Mouse (Mus musculus) limb, embryonic 13.5 days (tissue): ENCODE results near the gene Vmn1r148. TPM values are rescaled to one million over a fixed set of nuclear protein-coding genes. Genes with fewer than 3 reads are reported as not detected.
"Not testable (repeated sequence)": the region's sequence is repeated elsewhere in the genome, so short reads cannot be mapped to it uniquely, and the experiment has no call there.

Experiments used
- ATAC-seq: fragments of 200-750 bp; cut with Nextera tagmentation; 2 replicates; pipeline ENCODE4 v1.8.0; 2017; ENCODE audit warnings: low read depth, moderate number of reproducible peaks, moderate TSS enrichment; ENCODE audit not compliant: low FRiP score
- H3K27ac ChIP-seq: fragments of 300-500 bp; sonication (generic); 2 replicates; pipeline ENCODE4 v1.5.1; 2015; ENCODE audit warnings: inconsistent platforms, mild to moderate bottlenecking, moderate library complexity
- H3K27me3 ChIP-seq: fragments of 300-500 bp; sonication (generic); 2 replicates; pipeline ENCODE4 v1.6.1; 2015; ENCODE audit warnings: mild to moderate bottlenecking, inconsistent platforms
- H3K36me3 ChIP-seq: fragments of 300-500 bp; sonication (generic); 2 replicates; pipeline ENCODE4 v1.6.1; 2015; ENCODE audit warnings: inconsistent platforms, mild to moderate bottlenecking, moderate library complexity
- H3K4me1 ChIP-seq: fragments of 300-500 bp; sonication (generic); 2 replicates; pipeline ENCODE4 v1.6.1; 2015; ENCODE audit warnings: inconsistent platforms
- H3K4me2 ChIP-seq: fragments of 300-500 bp; sonication (generic); replicated peaks from 2 replicates; pipeline ENCODE4 v1.6.1; 2015; ENCODE audit warnings: inconsistent platforms, mild to moderate bottlenecking, moderate library complexity
- H3K4me3 ChIP-seq: fragments of 300-500 bp; sonication (generic); 2 replicates; pipeline ENCODE4 v1.5.1; 2015; ENCODE audit warnings: moderate library complexity, mild to moderate bottlenecking, inconsistent platforms
- H3K9ac ChIP-seq: fragments of 300-500 bp; sonication (generic); 2 replicates; pipeline ENCODE4 v1.6.1; 2015; ENCODE audit warnings: mild to moderate bottlenecking, inconsistent platforms
- H3K9me3 ChIP-seq: fragments of 300-500 bp; sonication (generic); 2 replicates; pipeline ENCODE4 v1.6.1; 2016; ENCODE audit warnings: inconsistent platforms
- WGBS: fragments of 180-500 bp; shearing (Covaris S2); methylation state at CpG from one replicate; pipeline ENCODE4 v1.1.7; 2015; 5-methylcytosine and 5-hydroxymethylcytosine counted together
- polyA plus RNA-seq: library from polyadenylated mRNA; unstranded; fragments of >200 nt; fragmentation: Nextera tagmentation; extraction: Ambion mirVana; gene quantifications from 2 replicates; pipeline ENCODE4 v1.2.1, GENCODE M21; 2015

The Vmn1r148 gene
- polyA plus RNA-seq, result not detected in 2 replicates

DNA sequence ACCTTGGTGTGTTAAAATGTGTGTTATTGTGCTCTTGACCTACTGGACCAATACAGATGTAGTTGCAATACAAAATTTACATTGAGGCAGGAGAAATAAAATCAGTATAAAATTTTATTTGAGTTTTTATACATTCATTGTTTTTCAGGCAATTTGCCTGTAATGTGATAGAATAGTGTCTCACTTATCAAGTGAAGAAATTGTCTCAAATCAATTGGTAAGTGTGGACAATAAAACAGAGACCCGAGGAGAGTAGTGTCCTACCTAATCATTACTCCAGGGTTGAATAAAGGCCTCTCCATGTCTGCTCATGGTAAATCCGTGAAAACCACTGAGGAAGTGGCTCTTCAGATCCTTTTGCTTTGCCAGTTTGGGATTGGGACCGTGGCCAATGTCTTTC is at the start of gene Vmn1r148:
Vmn1r148 (plus strand) TSS at position 301 of the 400 bp plus-strand sequence.
- not testable (repeated sequence) for H3K9ac ChIP-seq, H3K4me1 ChIP-seq, H3K4me3 ChIP-seq, H3K27ac ChIP-seq, H3K27me3 ChIP-seq, H3K4me2 ChIP-seq, H3K36me3 ChIP-seq, H3K9me3 ChIP-seq, ATAC-seq
- WGBS, result no CpG with 5 or more reads among the region's 3 CpGs

DNA sequence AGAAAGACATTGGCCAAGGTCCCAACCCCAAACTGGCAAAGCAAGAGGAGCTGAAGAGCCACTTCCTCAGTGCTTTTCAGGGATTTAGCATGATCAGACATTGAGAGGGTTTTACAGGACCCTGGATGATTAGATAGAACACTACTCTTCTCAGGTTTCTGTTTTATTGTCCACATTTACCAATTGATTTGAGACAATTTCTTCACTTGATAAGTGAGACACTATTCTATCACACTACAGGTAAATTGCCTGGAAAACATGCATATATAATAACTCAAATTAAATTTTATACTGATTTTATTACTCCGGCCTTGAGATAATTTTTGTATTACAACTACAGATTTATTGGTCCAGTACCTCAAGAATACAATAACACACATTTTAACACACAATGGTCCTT is 42.4 kb upstream of the Vmn1r148 start, which contains the start of gene Gm8660:
Gm8660 (minus strand) TSS at position 101 of the 400 bp plus-strand sequence.
- H3K27ac ChIP-seq, H3K4me2 ChIP-seq, H3K27me3 ChIP-seq, H3K4me3 ChIP-seq, H3K36me3 ChIP-seq, H3K9ac ChIP-seq, H3K4me1 ChIP-seq, H3K9me3 ChIP-seq, ATAC-seq: not testable (repeated sequence)
- WGBS, result no CpG with 5 or more reads among the region's 1 CpGs

DNA sequence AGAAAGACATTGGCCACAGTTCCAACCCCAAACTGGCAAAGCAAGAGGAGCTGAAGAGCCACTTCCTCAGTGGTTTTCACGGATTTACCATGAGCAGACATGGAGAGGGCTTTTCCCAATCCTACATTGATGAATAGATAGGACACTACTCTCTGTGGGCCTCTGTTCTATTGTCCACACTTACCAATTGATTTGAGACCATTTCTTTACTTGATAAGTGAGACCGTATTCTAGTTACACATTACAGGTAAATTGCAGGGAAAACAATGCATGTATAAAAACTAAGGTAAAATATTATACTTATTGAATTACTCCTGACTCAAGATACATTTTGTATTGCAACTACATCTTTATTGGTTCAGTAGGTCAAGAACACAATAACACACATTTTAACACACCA is 24.7 kb downstream of the Vmn1r148 start, which contains the start of gene Vmn1r149:
Vmn1r149 (minus strand) TSS at position 101 of the 400 bp plus-strand sequence.
- H3K27me3 ChIP-seq, H3K27ac ChIP-seq, H3K4me3 ChIP-seq, H3K9ac ChIP-seq, ATAC-seq, H3K36me3 ChIP-seq, H3K4me1 ChIP-seq, H3K4me2 ChIP-seq, H3K9me3 ChIP-seq: not testable (repeated sequence)
- WGBS, result no CpG with 5 or more reads among the region's 2 CpGs

DNA sequence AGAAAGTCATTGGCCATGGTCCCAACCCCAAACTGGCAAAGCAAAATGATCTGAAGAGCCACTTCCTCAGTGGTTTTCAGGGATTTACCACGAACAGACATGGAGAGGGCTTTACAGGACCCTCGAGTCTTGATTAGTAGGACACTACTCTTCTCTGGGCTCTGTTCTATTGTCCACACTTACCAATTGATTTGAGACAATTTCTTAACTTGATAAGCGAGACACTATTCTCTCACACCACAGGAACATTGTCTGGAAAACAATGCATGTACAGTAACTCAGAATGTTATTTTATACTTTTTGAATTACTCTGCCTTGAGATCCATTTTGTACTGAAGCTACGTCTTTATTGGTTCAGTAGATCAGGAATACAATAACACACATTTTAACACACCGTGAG is 50.6 kb downstream of the Vmn1r148 start, which contains the start of gene Gm10665:
Gm10665 (minus strand) TSS at position 101 of the 400 bp plus-strand sequence.
- no CpG with 5 or more reads among the region's 5 CpGs for WGBS
- H3K4me2 ChIP-seq, H3K36me3 ChIP-seq, H3K27ac ChIP-seq, H3K27me3 ChIP-seq, H3K4me3 ChIP-seq, H3K9me3 ChIP-seq, ATAC-seq, H3K4me1 ChIP-seq, H3K9ac ChIP-seq: not testable (repeated sequence)

Other genes with a start within 250 kb of the Vmn1r148 start
- gene Vmn1r142, start 249.5 kb upstream of the Vmn1r148 start, polyA plus RNA-seq, result not detected in 2 replicates
- not detected in 2 replicates for gene Vmn1r143, start 224.2 kb upstream of the Vmn1r148 start, polyA plus RNA-seq
- not detected in 2 replicates for gene Gm8653, start 212.3 kb upstream of the Vmn1r148 start, polyA plus RNA-seq
- gene Gm8453, start 184.1 kb upstream of the Vmn1r148 start, polyA plus RNA-seq, result not detected in 2 replicates
- gene Gm4187, start 83.9 kb upstream of the Vmn1r148 start, polyA plus RNA-seq, result not detected in 2 replicates
- not detected in 2 replicates for gene Gm8660, start 42.5 kb upstream of the Vmn1r148 start, polyA plus RNA-seq
- not detected in 2 replicates for gene Vmn1r149, start 24.6 kb downstream of the Vmn1r148 start, polyA plus RNA-seq
- not detected in 2 replicates for gene Gm10665, start 50.5 kb downstream of the Vmn1r148 start, polyA plus RNA-seq
- gene Vmn1r151, start 86.1 kb downstream of the Vmn1r148 start, polyA plus RNA-seq, result not detected in 2 replicates
- gene Vmn1r152, start 109.4 kb downstream of the Vmn1r148 start, polyA plus RNA-seq, result not detected in 2 replicates
- not detected in 2 replicates for gene Gm8677, start 121.3 kb downstream of the Vmn1r148 start, polyA plus RNA-seq
- gene Gm4201, start 151.8 kb downstream of the Vmn1r148 start, polyA plus RNA-seq, result not detected in 2 replicates
- not detected in 2 replicates for gene Gm4565, start 174.5 kb downstream of the Vmn1r148 start, polyA plus RNA-seq
- gene Vmn1r155, start 244.4 kb downstream of the Vmn1r148 start, polyA plus RNA-seq, result not detected in 2 replicates